Mouse (Mus musculus): ENCODE data around the gene Slc2a13. TPM values are rescaled to one million over a fixed set of nuclear protein-coding genes. Genes with fewer than 3 reads are reported as not detected.

The Slc2a13 gene
- 10 to 100 TPM; 26.0 to 27.3 TPM for total RNA-seq (2021)

GRCm38 (mm10) chr15:91573111-91573538, at the start of gene Slc2a13:
Slc2a13 (minus strand) TSS chr15:91573261.
- intact Hi-C loops (cut with DNase I) = loop anchor here (5.0 to 10.0 kb wide), 3 partner anchors 96 to 398 kb away; no protein-coding TSS in a partner anchor

GRCm38 (mm10) chr15:91616016-91616415, 43.0 kb upstream of the Slc2a13 start:
- no peak for DNase-seq
- intact Hi-C loops (cut with DNase I) = no loop called here

More at GRCm38 (mm10) chr15:91573111-91573538, at the start of gene Slc2a13:
- peak; percentile 95 for DNase-seq

GRCm38 (mm10) chr15:91615532-91615931, 42.5 kb upstream of the Slc2a13 start:
- intact Hi-C loops (cut with DNase I) = no loop called here
- DNase-seq = no peak

GRCm38 (mm10) chr15:91613981-91614665, 41.1 kb upstream of the Slc2a13 start:
- intact Hi-C loops (cut with DNase I) = no loop called here

GRCm38 (mm10) chr15:91609713-91610112, 36.7 kb upstream of the Slc2a13 start:
- intact Hi-C loops (cut with DNase I) = loop anchor here (5.0 kb wide), 1 partner anchor 143 kb away; no protein-coding TSS in a partner anchor
- DNase-seq = peak; percentile 78

More at GRCm38 (mm10) chr15:91613981-91614665, 41.1 kb upstream of the Slc2a13 start:
- peak; percentile 14 for DNase-seq

GRCm38 (mm10) chr15:91608811-91609210, 35.8 kb upstream of the Slc2a13 start:
- intact Hi-C loops (cut with DNase I) = loop anchor here (5.0 kb wide), 1 partner anchor 143 kb away; no protein-coding TSS in a partner anchor
- DNase-seq = no peak

- intact Hi-C loops (cut with DNase I) = no loop called here
- DNase-seq = no peak
These were observed 28.1 kb upstream of the Slc2a13 start for GRCm38 (mm10) chr15:91601197-91601596.

GRCm38 (mm10) chr15:91597290-91597689, 24.2 kb upstream of the Slc2a13 start:
- DNase-seq = no peak
- intact Hi-C loops (cut with DNase I) = no loop called here

- DNase-seq = peak; percentile 89
- intact Hi-C loops (cut with DNase I) = loop anchor here (5.0 to 10.0 kb wide), 3 partner anchors 97 to 400 kb away; no protein-coding TSS in a partner anchor
These were observed 1.4 kb upstream of the Slc2a13 start for GRCm38 (mm10) chr15:91574492-91574891.

- DNase-seq = peak; percentile 45
- intact Hi-C loops (cut with DNase I) = loop anchor here (5.0 to 10.0 kb wide), 3 partner anchors 95 to 398 kb away; no protein-coding TSS in a partner anchor
These were observed 516 bp downstream of the Slc2a13 start for GRCm38 (mm10) chr15:91572421-91573069.

- intact Hi-C loops (cut with DNase I) = loop anchor here (5.0 to 10.0 kb wide), 3 partner anchors 95 to 397 kb away; no protein-coding TSS in a partner anchor
- DNase-seq = no peak
These were observed 1.1 kb downstream of the Slc2a13 start for GRCm38 (mm10) chr15:91571981-91572380.

GRCm38 (mm10) chr15:91566784-91567183, 6.3 kb downstream of the Slc2a13 start:
- intact Hi-C loops (cut with DNase I) = no loop called here
- DNase-seq = no peak

GRCm38 (mm10) chr15:91565025-91565605, 7.9 kb downstream of the Slc2a13 start:
- DNase-seq = no peak
- intact Hi-C loops (cut with DNase I) = no loop called here

- no peak for DNase-seq
- intact Hi-C loops (cut with DNase I) = no loop called here
These were observed 11.3 kb downstream of the Slc2a13 start for GRCm38 (mm10) chr15:91561728-91562127.

GRCm38 (mm10) chr15:91555336-91555736, 17.7 kb downstream of the Slc2a13 start:
- intact Hi-C loops (cut with DNase I) = no loop called here
- no peak for DNase-seq

GRCm38 (mm10) chr15:91548586-91549268, 24.3 kb downstream of the Slc2a13 start:
- no peak for DNase-seq
- intact Hi-C loops (cut with DNase I) = no loop called here

GRCm38 (mm10) chr15:91544586-91544985, 28.5 kb downstream of the Slc2a13 start:
- intact Hi-C loops (cut with DNase I) = loop anchor here (2.0 kb wide), 1 partner anchor 74 kb away; no protein-coding TSS in a partner anchor
- no peak for DNase-seq

GRCm38 (mm10) chr15:91538439-91538838, 34.6 kb downstream of the Slc2a13 start:
- intact Hi-C loops (cut with DNase I) = no loop called here
- no peak for DNase-seq

- intact Hi-C loops (cut with DNase I) = no loop called here
- DNase-seq = no peak
These were observed 46.2 kb downstream of the Slc2a13 start for GRCm38 (mm10) chr15:91526876-91527275.

- DNase-seq = no peak
- intact Hi-C loops (cut with DNase I) = no loop called here
These were observed 46.9 kb downstream of the Slc2a13 start for GRCm38 (mm10) chr15:91526166-91526565.

GRCm38 (mm10) chr15:91524451-91524850, 48.6 kb downstream of the Slc2a13 start:
- DNase-seq = no peak
- intact Hi-C loops (cut with DNase I) = no loop called here

All from left cerebral cortex, postnatal 4 days (tissue).